Mouse (Mus musculus): Measurements from ENCODE around the gene Atl1. TPM values are rescaled to one million over a fixed set of nuclear protein-coding genes. Genes with fewer than 3 reads are reported as not detected.

Gene Atl1
- 0.50 and 2.7 TPM in 2 replicates for polyA plus RNA-seq (2011; ENCODE audit: insufficient read depth, insufficient read length, low replicate concordance, missing spikeins)

DNA sequence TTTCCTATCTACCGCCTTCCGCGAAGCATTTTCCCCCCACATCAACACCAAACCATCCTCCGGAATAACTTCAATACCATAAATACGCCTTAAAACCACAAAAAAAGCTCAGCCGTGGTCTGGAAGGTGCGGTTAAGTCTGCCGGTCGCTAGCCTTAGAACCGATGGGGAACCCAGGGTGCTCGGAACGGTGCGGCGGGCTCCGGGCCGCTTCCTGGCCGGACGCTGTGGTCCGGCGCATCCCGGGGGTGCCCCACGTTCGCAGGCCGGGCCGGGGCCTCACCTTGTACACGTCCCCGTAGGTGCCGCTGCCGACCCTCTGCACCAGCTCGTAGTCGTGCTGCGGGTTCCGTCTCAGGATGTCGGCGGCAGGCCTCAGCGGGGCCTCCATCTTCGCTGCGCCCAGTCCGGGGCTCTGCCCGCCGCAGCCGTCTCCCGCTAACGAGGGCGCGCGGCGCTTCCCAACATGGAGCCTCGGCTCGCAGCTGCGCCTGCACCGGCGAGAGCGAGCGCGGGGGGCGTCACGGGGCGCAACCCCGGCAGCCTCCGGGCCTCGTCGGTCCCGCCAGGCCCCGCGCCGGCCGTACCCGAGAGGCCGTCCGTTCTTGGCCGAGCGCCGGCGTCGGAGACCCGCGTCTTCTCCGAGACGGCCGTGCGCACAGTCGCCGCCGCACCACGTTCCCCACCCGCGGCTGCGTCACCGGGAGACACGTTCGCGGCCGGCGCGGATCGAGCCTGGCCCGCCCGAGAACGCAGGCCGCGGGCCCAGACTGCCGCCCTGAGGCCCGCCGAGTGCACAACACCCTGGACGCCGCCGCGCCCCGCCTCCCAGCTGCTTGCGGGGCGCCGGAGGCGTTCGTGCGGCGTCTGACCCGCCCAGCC lies at the start of gene Atl1, which contains the start of gene Map4k5:
Gene Atl1, plus strand, starts transcription at position 244 of the 881 bp plus-strand sequence.
Gene Map4k5, minus strand, starts transcription at position 830 of the 881 bp plus-strand sequence.
- TF ChIP-seq CTCF (IDR thresholded peaks at IDR 0.05; ENCODE audit: control insufficient read depth, insufficient read depth, low read length), result peak; percentile 69; the same call in 1 of the 2 replicates
- TF ChIP-seq POLR2A (IDR thresholded peaks at IDR 0.05; ENCODE audit: borderline replicate concordance, control insufficient read depth, low read depth, low read length), result peak; percentile 71; the same call in 1 of the 2 replicates
- H3K27ac ChIP-seq (ENCODE audit: control insufficient read depth, insufficient read depth, low read depth, low read length, poor library complexity), result peak within 1 kb of the TSS; percentile 90
- peak within 1 kb of the TSS; percentile 88 for H3K4me3 ChIP-seq (replicated peaks; ENCODE audit: control insufficient read depth, low read depth, low read length)
- peaks cover 2% of the 10 kb centered on the region; the same call in 1 of the 2 replicates for H3K4me1 ChIP-seq (ENCODE audit: control insufficient read depth, insufficient read depth, low read length)
- WGBS, result under 1% methylated on average over 114 of the region's 118 CpGs

- WGBS, result 92% methylated on average over 19 of the region's 19 CpGs
- Histone ChIP-seq H3K4me1 (ENCODE audit: control insufficient read depth, insufficient read depth, low read length) (no peaks in the 10 kb centered on the region), H3K27ac (ENCODE audit: control insufficient read depth, insufficient read depth, low read depth, low read length, poor library complexity) (no peak overlapping the region), H3K4me3 (replicated peaks; ENCODE audit: control insufficient read depth, low read depth, low read length) (no peak overlapping the region)
- TF ChIP-seq CTCF (IDR thresholded peaks at IDR 0.05; ENCODE audit: control insufficient read depth, insufficient read depth, low read length), result no peak
- no peak for TF ChIP-seq POLR2A (IDR thresholded peaks at IDR 0.05; ENCODE audit: borderline replicate concordance, control insufficient read depth, low read depth, low read length)
Observed at GRCm38 (mm10) chr12:69843531-69844445, 48.6 kb upstream of the Atl1 start.

- H3K27ac ChIP-seq (ENCODE audit: control insufficient read depth, insufficient read depth, low read depth, low read length, poor library complexity), result no peak overlapping the region
- no peak for TF ChIP-seq POLR2A (IDR thresholded peaks at IDR 0.05; ENCODE audit: borderline replicate concordance, control insufficient read depth, low read depth, low read length)
- no peak for TF ChIP-seq CTCF (IDR thresholded peaks at IDR 0.05; ENCODE audit: control insufficient read depth, insufficient read depth, low read length)
- 77% methylated on average over 9 of the region's 9 CpGs for WGBS
- H3K4me1 ChIP-seq (ENCODE audit: control insufficient read depth, insufficient read depth, low read length), result no peaks in the 10 kb centered on the region
- no peak overlapping the region for H3K4me3 ChIP-seq (replicated peaks; ENCODE audit: control insufficient read depth, low read depth, low read length)
Observed at GRCm38 (mm10) chr12:69845722-69846121, 46.7 kb upstream of the Atl1 start.

DNA sequence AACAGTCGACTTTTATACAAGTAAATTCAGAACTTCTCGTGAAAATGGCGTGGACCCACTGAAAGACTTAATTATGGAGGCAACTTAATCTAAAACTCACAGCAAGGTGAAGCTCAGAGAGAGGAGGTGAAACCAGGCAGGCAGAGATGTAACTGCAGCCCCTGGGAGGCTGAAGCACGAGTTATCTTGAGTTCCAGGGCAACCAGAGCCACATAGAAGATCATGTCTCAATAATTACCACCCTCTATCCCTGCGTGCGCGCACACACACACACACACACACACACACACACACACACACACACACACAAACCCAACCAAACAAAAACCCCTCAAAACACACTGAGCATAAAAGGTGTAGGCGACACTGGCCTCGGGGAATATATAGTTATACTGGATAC lies 45.9 kb upstream of the Atl1 start:
- Histone ChIP-seq H3K4me3 (replicated peaks; ENCODE audit: control insufficient read depth, low read depth, low read length) (no peak overlapping the region), H3K27ac (ENCODE audit: control insufficient read depth, insufficient read depth, low read depth, low read length, poor library complexity) (no peak overlapping the region), H3K4me1 (ENCODE audit: control insufficient read depth, insufficient read depth, low read length) (no peaks in the 10 kb centered on the region)
- no peak for TF ChIP-seq POLR2A (IDR thresholded peaks at IDR 0.05; ENCODE audit: borderline replicate concordance, control insufficient read depth, low read depth, low read length)
- TF ChIP-seq CTCF (IDR thresholded peaks at IDR 0.05; ENCODE audit: control insufficient read depth, insufficient read depth, low read length), result no peak
- WGBS, result 85% methylated on average over 9 of the region's 9 CpGs

- no peak overlapping the region for H3K27ac ChIP-seq (ENCODE audit: control insufficient read depth, insufficient read depth, low read depth, low read length, poor library complexity)
- WGBS, result 94% methylated on average over 12 of the region's 12 CpGs
Observed at GRCm38 (mm10) chr12:69848083-69848878, 44.1 kb upstream of the Atl1 start.

DNA sequence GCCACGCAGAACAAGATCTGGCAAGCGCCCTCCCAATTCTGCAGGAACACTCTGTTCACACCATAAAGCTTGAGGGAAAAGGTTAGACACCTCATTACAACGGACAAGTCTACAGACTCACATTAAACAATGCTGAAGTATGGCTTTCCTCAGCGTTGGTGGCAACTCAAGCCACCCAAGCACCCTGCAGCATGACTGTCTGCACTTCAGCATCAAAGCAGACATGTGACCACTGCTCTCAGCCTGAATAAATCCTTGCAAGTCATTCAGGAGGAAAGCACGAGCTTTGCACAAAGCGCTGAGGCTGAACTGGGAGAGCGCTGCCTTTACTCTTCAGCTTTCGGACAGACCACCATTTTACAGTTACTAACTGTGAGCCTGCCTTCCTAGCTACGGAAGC lies 40.1 kb upstream of the Atl1 start:
- no peak for TF ChIP-seq POLR2A (IDR thresholded peaks at IDR 0.05; ENCODE audit: borderline replicate concordance, control insufficient read depth, low read depth, low read length)
- TF ChIP-seq CTCF (IDR thresholded peaks at IDR 0.05; ENCODE audit: control insufficient read depth, insufficient read depth, low read length), result no peak
- WGBS, result 94% methylated on average over 9 of the region's 9 CpGs
- no peak overlapping the region for H3K27ac ChIP-seq (ENCODE audit: control insufficient read depth, insufficient read depth, low read depth, low read length, poor library complexity)
- no peak overlapping the region for H3K4me3 ChIP-seq (replicated peaks; ENCODE audit: control insufficient read depth, low read depth, low read length)
- H3K4me1 ChIP-seq (ENCODE audit: control insufficient read depth, insufficient read depth, low read length), result no peaks in the 10 kb centered on the region; the same call in 1 of the 2 replicates

More at GRCm38 (mm10) chr12:69848083-69848878, 44.1 kb upstream of the Atl1 start:
- Histone ChIP-seq H3K4me1 (ENCODE audit: control insufficient read depth, insufficient read depth, low read length) (no peaks in the 10 kb centered on the region), H3K4me3 (replicated peaks; ENCODE audit: control insufficient read depth, low read depth, low read length) (no peak overlapping the region)
- TF ChIP-seq POLR2A (IDR thresholded peaks at IDR 0.05; ENCODE audit: borderline replicate concordance, control insufficient read depth, low read depth, low read length) (no peak), CTCF (IDR thresholded peaks at IDR 0.05; ENCODE audit: control insufficient read depth, insufficient read depth, low read length) (no peak)

DNA sequence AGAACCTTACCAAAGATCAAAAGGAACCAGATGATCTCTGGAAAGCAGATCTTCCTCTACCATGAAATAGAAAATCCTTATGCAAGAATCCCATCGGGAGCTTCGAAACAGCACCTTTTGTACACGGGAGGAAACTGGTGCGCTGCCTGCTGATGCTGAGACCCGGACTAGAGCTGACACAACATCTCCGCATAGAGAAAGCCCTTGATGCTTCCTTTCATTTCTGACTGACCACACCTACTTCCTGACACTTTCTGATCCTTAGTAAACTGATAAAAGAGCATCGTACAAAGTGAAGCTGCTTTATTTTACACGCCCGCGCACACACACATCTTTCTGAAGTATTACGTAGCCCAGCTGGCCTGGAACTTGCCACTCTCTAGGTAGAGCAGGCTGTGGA lies 39.0 kb upstream of the Atl1 start:
- Histone ChIP-seq H3K27ac (ENCODE audit: control insufficient read depth, insufficient read depth, low read depth, low read length, poor library complexity) (no peak overlapping the region), H3K4me1 (ENCODE audit: control insufficient read depth, insufficient read depth, low read length) (no peaks in the 10 kb centered on the region; the same call in 1 of the 2 replicates), H3K4me3 (replicated peaks; ENCODE audit: control insufficient read depth, low read depth, low read length) (no peak overlapping the region)
- TF ChIP-seq POLR2A (IDR thresholded peaks at IDR 0.05; ENCODE audit: borderline replicate concordance, control insufficient read depth, low read depth, low read length) (no peak), CTCF (IDR thresholded peaks at IDR 0.05; ENCODE audit: control insufficient read depth, insufficient read depth, low read length) (no peak)
- WGBS, result 47% methylated on average over 11 of the region's 11 CpGs

All from bone marrow, adult 2 months (tissue).